Mouse (Mus musculus): ENCODE results near the gene Aup1.

Aup1 gene

GRCm38 (mm10) chr6:83029777-83030176, 24.5 kb upstream of the Aup1 start:
- no peak for DNase-seq (ENCODE audit: extremely low spot score, low spot score)

- no peak for DNase-seq (ENCODE audit: extremely low spot score, low spot score)
Observed at GRCm38 (mm10) chr6:83031111-83031510, 23.2 kb upstream of the Aup1 start.

GRCm38 (mm10) chr6:83031921-83032590, 22.3 kb upstream of the Aup1 start:
- DNase-seq (ENCODE audit: extremely low spot score, low spot score), result no peak

- peak; percentile 74 for DNase-seq (ENCODE audit: extremely low spot score, low spot score)
Observed at GRCm38 (mm10) chr6:83032769-83033191, 21.5 kb upstream of the Aup1 start.

- peak; percentile 84 for DNase-seq (ENCODE audit: extremely low spot score, low spot score)
Observed at GRCm38 (mm10) chr6:83033249-83034185, 20.8 kb upstream of the Aup1 start, which contains the start of the genes Dok1 and Loxl3. Dok1 (minus strand) TSS chr6:83033471. Loxl3 (plus strand) TSS chr6:83034173.

- no peak for DNase-seq (ENCODE audit: extremely low spot score, low spot score)
Observed at GRCm38 (mm10) chr6:83034463-83035055, 19.8 kb upstream of the Aup1 start.

- DNase-seq (ENCODE audit: extremely low spot score, low spot score), result no peak
Observed at GRCm38 (mm10) chr6:83037188-83037587, 17.1 kb upstream of the Aup1 start.

- peak; percentile 93 for DNase-seq (ENCODE audit: extremely low spot score, low spot score)
Observed at GRCm38 (mm10) chr6:83038496-83039012, 15.8 kb upstream of the Aup1 start.

- DNase-seq (ENCODE audit: extremely low spot score, low spot score), result no peak
Observed at GRCm38 (mm10) chr6:83040601-83041000, 13.7 kb upstream of the Aup1 start.

GRCm38 (mm10) chr6:83043561-83043960, 10.8 kb upstream of the Aup1 start:
- no peak for DNase-seq (ENCODE audit: extremely low spot score, low spot score)

GRCm38 (mm10) chr6:83043993-83044392, 10.3 kb upstream of the Aup1 start:
- DNase-seq (ENCODE audit: extremely low spot score, low spot score), result no peak

- DNase-seq (ENCODE audit: extremely low spot score, low spot score), result no peak
Observed at GRCm38 (mm10) chr6:83044742-83045141, 9.6 kb upstream of the Aup1 start.

GRCm38 (mm10) chr6:83049367-83049766, 5.0 kb upstream of the Aup1 start:
- no peak for DNase-seq (ENCODE audit: extremely low spot score, low spot score)

- DNase-seq (ENCODE audit: extremely low spot score, low spot score), result peak; percentile 66
Observed at GRCm38 (mm10) chr6:83053136-83053960, 973 bp upstream of the Aup1 start.

- DNase-seq (ENCODE audit: extremely low spot score, low spot score), result no peak
Observed at GRCm38 (mm10) chr6:83054871-83055431, 630 bp downstream of the Aup1 start, which contains the start of gene Htra2. Htra2 (minus strand) TSS chr6:83055273.

GRCm38 (mm10) chr6:83057790-83058189, 3.5 kb downstream of the Aup1 start, which contains the start of gene Dqx1:
Dqx1 (plus strand) TSS chr6:83057844.
- DNase-seq (ENCODE audit: extremely low spot score, low spot score), result no peak

- no peak for DNase-seq (ENCODE audit: extremely low spot score, low spot score)
Observed at GRCm38 (mm10) chr6:83058725-83059124, 4.4 kb downstream of the Aup1 start.

GRCm38 (mm10) chr6:83065995-83066394, 11.7 kb downstream of the Aup1 start:
- no peak for DNase-seq (ENCODE audit: extremely low spot score, low spot score)

GRCm38 (mm10) chr6:83066441-83066840, 12.1 kb downstream of the Aup1 start:
- DNase-seq (ENCODE audit: extremely low spot score, low spot score), result no peak

GRCm38 (mm10) chr6:83068221-83068620, 13.9 kb downstream of the Aup1 start:
- no peak for DNase-seq (ENCODE audit: extremely low spot score, low spot score)
